Mouse (Mus musculus) olfactory bulb, adult 2 months (tissue): ENCODE data around the gene Sp7.

ENCODE experiments used
- CTCF ChIP-seq: fragments of 200-500 bp; IDR thresholded peaks from 2 replicates; pipeline ENCODE4 v1.5.1; 2012; ENCODE audit warnings: low read depth, mild to moderate bottlenecking, low read length, moderate library complexity; ENCODE audit not compliant: insufficient read depth
- POLR2A ChIP-seq: fragments of 200-500 bp; IDR thresholded peaks from 2 replicates; pipeline ENCODE4 v1.6.1; 2012; ENCODE audit warnings: mild to moderate bottlenecking, low read depth, low read length, moderate library complexity; ENCODE audit not compliant: insufficient read depth

DNA sequence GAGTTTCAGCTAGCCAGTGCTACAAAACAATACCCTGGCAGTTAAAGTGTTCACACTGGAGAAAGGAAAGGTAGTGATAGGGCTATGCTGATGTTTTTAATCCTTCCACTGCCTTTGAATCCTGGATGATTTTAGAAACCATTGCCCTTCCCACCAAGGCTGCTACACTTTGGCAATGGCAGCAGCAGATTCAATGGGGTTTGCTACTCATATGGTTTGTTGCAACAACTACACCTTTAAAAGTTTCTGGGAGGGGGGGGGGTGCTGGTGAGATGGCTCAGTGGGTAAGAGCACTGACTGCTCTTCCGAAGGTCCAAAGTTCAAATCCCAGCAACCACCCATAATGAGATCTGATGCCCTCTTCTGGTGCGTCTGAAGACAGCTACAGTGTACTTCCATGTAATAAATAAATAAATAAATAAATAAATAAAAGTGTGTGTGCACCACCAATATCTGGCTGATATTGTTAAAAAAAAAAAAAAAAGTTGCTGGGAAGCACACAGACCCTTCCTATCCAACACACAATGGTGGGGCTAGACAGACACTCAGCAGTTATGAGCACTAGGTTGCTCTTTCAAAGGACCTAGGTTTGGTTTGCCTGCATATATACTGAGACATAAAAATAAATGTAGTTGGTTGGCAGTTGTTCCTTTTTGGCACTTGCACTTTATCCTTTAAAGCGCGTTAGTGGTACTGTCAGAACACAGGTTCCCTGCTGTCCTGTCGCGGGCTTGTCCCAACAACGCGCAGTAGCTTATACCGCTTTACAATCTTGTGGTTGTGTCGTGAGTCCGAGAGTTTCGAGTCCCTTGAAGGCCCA, 42.1 kb downstream of the Sp7 start:
- no peak for TF ChIP-seq CTCF
- no peak for TF ChIP-seq POLR2A
